Mouse (Mus musculus) frontal cortex, adult (tissue): ENCODE results near the gene B4galt2.

Experiments used
- ATAC-seq: cut with Nextera tagmentation; 2 replicates; pipeline ENCODE4 v1.9.2; 2017; ENCODE audit warnings: mild to moderate bottlenecking, moderate library complexity, mixed read lengths; ENCODE audit not compliant: low TSS enrichment

The B4galt2 gene

DNA sequence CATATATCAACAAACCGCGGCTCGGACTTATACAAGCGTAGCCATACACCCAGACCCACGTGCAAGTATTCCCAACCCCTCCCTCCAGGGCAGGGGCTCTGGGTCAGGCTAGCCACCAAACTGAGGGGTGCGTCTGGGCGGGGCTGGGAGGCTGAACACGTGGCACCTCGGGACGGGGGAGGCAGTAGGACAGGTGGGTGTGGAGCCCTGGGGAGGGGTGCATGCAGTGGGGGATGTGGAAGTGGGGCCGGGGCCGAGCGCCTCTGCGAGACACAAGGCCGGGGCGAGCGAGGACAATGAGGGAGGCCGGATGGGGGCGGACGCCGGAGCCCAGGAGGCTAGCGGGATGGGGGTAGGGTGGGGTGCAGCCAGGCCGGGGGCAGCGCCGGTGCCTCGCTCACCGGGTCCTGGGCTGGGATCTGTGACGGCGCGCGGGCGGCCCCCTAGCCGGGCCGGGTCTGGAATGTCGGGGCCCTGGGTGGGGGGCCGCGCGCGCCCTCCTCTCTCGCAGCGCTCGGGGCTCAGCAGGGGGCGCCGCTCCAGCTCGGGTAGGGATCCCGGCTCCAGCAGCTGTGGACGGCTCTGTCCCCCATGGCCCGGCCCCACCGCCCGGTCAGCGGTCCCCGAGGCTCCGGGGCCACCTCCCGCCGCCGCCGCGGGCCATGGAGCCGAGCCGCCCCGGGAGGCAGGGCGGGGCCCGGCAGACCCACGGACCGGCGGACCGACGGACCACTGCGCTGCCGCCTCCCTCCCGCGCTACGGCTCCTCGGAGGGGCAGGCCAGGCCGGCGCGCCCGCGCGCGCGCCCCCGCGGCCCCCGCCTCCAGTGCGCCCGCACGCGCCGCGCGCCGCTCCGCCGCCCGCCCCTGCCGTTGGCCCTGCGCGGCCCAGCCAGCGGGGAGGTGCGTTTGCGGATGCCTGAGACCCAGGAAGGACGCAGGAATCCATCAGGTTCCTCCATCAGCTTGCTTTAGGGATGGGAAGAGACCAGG, at the start of gene B4galt2:
Gene B4galt2, minus strand, starts transcription at position 787 of the 991 bp plus-strand sequence.
- ATAC-seq, result peak; percentile 8

DNA sequence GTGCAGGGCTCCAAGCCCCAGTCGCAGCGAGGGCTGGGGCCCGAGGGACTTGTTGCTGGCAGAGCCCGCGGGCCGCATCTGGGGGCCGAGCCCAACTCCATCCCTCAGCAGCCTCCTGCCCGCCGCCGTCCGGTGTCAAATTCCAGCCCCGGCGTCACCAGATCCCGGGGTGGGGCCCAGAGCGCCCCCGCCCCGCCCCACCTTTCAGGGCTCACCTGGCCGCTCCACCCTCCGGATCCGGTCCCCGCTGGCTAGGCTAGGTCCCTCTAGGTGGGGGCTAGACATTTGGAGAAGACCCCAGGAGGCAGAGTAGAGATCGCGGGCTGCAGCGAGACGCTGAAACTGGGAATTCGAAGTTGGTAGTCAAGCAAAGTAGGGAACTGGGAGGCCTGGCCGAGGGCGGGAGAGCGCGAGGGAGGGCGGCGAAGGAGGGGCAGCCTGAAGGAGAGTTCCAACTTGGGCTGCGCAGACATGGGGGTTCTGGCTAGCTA, 46.1 kb upstream of the B4galt2 start, which contains the start of gene Artn:
Gene Artn, minus strand, starts transcription at position 373 of the 491 bp plus-strand sequence.
- ATAC-seq, result no peak

DNA sequence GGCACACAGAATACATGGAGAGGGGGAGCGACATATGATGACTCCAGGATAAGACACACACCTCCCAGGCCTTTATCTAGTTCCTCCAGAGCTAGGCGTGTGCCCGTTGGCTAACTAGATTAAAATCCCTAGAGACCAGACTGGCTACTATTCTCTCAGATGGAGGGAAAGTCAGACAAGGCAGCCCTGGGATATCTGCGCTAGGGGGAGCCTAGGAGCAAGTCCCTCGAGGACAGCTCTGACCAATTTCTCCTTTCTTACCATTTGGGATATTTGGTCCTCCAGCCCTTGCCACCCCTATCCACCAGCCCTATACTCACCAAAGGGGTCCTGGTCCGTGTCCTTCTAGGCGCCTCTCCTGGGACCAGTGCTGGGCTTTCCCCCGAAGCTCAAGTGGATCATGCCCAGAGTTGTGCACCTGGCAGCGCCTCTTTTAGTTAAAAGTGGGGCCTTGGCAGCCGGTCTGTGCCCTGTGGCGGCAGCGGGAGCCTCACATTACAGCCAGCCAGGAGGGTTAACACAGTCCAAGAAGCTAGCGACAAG, 45.5 kb upstream of the B4galt2 start:
- ATAC-seq, result peak; percentile 69; the same call in 1 of the 2 replicates

DNA sequence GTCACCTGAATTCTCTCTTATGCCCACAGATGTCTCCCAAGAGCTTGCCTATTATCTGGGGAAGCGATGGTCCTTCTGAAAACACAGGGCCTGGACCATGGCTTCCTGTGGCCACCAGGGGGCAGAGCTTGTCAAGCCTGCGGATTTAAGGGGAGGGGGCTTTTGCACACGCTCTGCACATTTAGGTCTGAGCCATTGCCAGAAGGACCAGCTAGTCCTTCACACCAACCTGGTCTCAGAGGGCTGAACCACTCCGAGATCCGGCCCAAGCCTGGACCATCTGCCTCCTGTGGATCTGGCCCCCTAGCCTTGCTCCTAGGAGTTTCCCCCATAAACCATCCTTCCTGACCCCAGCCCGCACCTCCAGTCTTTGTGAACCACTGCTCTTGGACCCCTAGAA, 44.9 kb upstream of the B4galt2 start:
- 0 out of 2 replicates have a peak, but pooled peaks have one; percentile 47 for ATAC-seq

DNA sequence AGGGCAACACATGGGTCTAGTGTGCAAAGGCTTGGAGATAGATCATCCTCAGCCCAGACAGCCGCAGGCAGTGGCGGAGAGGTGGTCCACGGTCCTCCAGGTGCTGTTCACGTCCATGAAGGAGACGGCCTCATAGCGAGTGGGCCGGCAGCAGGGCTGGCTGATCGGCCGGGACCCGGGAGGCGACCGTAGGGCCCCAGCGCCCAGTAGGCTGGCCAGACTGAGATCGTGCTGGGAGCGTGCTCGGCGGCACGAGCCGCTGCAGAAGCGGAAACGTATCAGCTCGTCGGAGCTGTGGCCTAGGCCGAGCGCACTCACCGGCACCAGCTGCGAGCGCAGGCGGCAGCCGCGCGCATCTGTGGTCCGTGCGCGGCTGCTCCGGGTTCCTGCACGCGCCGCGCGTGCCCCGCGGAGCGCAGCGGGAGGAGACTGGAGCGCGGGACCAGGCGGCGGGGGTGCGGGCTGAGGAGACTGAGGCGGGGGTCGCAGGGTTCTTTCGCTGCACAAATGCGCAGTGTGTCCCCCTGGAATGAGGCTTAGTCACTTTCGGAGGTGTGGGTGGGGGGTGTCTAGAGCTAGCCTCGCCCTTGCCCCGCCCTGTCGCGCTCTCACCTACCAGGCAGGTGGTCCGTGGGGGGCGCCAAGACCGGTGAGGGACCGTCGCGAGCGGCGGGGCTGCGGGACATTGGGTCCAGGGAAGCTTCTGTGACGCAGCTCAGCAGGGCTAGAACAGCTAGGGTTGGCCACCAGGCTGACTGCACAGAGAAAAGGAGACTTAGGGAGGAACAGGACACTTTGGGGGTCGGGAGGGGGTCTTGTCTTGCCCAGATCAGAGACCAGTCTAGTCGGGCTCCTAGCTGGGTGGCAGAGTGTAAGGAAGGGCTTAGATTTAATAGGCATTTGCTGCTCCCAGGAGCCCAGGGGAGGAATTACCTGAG, 43.5 kb upstream of the B4galt2 start:
- ATAC-seq, result peak; percentile 68

DNA sequence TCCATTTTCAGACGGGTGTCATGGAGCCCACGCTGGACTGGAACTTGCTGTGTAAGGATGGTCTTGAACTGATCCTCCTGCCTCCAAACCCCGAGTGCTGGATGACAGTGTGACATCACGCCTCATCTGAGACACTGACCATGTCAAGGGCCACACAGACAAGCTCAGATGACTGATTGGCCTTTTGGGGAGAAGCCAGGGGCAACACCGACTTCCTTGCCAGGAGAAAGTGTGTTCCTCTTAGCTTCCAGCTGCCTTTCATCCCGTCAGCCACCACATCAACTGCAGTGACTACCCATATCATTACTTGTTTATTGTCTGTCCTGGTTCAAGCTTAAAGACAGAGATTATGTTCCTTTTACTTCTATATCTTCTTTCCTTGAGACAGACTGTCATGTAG, 41.6 kb upstream of the B4galt2 start:
- no peak for ATAC-seq

DNA sequence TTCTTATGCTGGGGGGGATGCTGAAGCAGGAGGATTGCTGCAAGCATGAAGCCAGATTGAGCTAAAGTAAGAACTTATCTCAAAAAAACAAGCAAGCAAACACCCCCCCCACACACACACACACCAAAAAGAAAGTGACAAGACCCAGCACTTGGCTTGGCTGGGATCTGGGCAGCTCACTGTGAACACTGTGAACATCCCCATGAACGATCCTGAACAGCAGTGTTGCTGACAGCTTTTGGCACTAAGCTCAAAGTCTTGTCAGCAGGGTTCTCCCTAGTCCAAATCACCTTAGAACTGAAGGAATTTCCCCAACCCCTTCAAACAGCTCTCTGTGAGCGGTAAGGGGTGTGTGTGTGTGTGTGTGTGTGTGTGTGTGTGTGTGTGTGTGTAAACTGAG, 40.2 kb upstream of the B4galt2 start:
- ATAC-seq, result no peak

DNA sequence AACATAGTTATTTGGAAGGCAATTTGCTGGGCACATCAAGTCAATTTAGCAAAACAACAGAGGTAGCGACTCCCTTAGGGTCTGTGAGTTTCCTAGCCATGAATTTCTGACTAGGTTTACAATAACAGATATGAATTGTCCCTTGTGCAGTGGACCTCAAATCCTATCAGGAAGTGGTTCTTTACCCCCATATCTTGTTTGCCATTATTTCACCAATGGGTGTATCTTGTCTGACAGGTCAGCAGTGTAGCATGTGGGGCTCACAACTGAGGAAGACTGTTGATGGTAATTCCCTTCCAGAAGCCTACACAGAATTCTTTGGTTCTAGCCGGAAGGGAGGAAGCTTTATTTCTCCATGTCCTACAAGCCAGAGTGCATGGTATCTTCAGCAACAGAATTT, 38.1 kb upstream of the B4galt2 start:
- ATAC-seq, result no peak

DNA sequence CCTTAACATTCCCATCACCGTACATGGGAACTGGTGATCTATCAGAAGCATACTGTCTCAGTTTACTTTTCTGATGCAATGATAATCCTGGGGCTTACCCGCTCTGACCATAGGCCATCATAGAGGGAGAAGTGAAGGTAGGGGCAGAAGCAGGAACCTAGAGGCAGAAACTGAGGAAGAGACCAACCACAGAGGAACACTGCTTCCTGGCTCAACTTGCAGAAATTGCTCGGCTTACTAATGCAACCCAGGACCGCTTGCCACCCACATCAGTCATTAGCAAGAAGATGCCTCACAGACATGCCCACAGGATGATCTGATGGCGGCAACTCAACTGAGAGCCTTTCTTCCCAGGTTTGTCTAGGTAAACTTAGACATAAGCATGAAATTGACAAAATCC, 35.5 kb upstream of the B4galt2 start:
- no peak for ATAC-seq

DNA sequence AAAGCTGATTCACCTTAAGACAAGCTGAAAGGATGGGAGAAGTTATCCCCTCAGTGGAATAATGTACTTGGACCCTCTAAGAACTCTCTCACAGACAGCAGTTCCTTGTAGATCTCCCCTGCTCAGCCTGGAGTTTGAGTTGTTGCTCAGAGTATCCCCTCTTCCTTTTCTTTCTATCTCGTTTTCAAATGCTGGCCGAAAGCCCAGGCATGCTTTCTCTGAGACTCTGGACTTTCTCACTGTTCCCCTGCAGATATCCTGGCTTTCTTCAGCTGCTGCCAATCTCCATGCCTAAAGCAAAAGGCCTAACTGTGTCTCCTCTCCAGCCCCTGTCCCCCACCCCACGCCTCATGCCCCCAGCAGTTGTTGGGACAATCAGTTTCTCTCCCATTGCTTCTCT, 35.0 kb upstream of the B4galt2 start:
- ATAC-seq, result no peak

DNA sequence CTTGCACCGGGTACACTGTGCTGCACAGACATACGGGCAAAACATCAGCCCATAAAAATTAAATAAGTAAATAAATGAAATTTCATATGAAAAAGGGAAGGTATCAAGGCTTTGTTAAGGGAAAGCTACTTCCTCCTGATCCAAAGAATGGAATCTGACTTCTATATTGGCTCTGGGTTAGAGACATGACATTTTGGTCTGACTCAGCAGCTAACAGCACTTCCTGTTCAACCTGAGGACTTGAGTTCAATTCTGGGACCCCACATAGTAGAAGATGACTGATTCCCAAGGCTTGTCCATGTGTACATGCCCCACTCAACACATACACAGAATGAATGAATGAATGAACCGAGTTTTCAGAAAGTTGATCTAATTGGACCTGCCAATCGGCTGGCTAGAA, 34.6 kb upstream of the B4galt2 start:
- no peak for ATAC-seq

DNA sequence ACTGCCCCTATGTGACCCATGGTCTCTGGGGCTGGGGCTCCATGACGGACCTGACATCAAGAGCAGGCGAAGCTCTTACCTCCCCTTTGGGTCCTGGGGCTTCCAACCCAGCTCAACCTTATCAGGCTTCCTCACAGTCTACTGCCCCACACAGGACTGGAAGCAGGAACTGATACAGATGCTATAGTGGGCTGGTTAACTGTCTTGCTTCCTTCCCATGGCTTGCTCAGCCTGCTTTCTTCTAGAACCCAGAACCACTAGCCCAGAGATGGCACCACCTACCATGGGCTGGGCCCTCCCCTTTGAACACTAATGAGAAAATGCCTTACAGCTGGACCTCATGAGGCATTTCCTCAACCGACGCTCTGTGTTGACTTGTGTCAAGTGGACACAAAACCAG, 34.1 kb upstream of the B4galt2 start:
- no peak for ATAC-seq

DNA sequence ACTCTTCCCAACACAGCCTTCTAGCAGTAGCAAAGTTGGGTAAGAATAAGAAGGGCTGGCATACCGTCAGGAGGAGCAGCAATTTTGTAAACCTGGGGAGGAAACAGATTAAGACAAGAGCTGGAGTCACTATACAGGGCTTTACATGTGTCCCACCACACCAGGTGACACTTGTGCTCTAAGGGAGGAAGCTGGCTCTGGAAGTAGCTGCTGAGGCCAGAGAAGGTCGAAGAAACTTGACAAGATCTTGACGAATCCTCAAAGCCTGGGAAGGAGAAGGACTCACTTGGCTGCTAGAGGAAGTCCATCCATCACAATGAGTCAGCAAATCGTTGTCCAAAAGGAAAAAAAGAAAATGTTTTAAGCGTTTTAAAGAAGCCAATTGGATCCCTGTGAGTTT, 33.1 kb upstream of the B4galt2 start:
- ATAC-seq, result no peak

DNA sequence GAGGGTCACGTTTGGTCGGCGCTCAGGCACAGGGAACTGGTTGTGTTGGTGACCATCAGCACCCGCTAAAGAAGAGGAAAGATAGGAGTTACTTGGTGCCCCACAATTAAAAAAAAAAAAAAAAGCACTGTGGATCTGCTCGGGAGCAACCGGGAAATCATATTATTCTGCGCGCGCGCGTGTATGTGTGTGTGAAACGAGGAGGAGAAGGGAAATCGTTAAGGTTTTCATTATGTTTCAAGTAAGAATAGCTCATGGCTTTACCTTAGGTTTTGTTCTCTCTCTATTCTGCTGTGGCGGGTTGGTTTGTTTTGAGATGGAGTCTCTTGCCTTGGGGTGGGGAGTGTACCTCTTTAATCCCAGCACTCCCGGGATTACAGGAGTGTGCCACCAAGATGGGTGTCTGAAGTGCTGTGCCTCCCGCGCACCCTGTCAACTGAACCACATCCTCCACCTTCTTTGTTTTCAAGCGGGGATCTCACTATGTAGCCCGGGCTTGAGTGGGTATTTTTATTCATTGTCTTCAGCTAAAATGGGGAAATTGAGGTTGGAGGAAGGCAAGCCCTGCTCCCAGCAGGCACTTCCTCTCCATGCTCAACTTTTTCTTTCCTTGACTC, 32.3 kb upstream of the B4galt2 start:
- peak; percentile 36; the same call in 1 of the 2 replicates for ATAC-seq

DNA sequence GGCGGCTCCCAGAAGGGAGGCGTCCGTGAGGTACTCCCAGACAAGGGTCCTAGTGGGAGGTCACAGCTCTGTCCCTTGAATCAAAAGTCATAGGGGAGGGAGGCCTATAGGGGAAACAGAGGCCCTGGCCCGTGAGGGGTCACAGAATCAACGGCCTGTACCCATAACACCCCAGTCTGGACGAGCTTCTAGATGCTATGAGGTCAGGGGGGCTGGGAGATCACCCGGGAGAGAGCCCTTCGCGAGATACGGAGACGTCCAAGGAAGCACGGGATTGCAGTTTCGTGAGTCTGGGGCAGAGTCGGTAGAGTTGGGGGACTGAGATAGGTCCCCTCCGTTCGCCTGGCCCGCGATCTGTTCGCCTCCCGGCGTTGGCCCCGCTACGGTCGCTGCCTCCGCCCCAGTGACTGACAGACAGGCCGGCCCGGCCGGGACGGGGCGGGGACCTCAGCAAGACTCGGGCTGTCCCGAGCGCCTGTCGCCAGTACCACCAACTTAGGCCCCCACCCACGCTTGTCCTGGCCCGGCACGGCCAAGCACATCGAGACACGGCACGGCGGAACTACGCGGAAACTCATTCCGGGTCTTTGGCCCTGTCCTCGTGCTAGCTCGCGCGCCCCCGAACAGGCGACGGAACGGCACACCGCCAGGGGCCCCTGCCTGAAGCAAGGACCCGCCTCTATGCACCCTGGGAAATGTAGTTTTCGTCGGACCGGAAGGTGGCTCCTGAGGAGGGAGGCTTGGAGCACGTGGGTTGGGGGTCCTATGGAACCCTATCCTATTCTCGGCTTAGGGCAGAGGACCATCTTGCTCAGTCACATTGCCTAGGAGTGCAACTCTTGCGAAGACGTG, 31.5 kb upstream of the B4galt2 start, which contains the start of gene Ipo13:
Gene Ipo13, minus strand, starts transcription at position 409 of the 852 bp plus-strand sequence.
- ATAC-seq, result peak; percentile 85

DNA sequence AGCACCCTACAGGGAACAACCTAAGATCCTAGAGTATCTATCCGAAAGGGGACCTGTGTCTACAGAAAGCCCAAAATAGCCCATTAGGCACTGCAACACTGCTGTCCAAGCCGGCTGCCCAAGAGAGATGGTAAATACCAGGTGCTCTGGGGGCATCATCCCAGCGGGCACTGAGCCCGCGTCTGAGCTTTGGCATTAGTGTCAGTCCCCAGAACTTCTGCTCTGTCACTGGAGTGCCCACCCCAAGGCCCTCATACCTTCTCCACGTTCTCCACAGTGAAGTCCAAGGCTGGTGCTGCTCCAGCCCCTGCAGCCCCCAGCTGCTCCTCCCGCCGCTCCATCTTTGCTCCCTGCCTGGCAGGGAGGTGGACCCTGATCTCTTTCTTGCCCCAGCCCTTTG, 30.7 kb upstream of the B4galt2 start:
- 0 out of 2 replicates have a peak, but pooled peaks have one; percentile 2 for ATAC-seq

DNA sequence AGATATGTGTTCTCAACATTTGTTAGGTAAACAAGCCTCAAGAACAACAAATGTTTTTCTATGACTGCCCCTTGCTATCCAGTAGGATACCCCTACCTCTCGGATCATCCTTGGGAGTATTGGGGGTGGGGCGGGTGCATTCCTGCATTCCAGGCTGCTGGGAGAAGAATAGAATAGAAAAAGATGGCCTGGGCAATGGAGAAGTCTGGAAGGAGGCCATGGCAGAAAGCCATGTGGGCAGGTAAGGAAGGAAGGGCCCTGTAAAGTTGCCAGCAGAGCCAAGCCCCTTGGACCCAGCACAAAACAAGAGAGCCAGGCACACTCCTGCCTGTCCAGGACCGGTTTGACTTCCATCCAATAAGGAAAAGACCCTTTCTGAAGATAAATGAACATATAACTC, 30.1 kb upstream of the B4galt2 start:
- no peak for ATAC-seq

DNA sequence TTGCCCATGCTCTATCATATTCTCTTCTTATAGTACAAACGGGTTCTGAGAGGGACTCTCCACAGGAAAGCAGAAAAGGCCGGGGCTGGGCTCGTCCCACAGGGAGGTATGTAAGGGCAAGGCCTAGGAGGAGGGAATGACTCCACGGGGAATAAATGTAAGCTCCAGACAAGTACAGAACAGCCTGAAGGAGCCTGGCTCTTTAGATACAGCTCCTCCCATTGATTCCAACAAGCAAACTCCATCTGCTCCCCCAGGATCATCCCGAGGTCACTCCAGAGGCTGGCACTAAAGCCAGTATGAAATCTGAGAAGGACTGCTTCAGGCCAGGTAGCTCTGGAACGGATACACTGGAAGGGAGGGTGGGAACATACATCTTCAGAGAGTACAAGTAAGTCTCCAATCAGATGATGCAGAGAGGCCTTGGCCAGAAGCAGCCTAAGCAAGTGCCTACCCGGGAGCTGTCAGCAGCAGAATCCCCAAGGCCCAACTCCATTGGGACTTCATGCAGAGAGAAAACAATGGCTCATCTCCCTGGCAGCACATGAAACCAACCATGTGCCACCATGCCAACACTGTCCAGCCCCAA, 29.5 kb upstream of the B4galt2 start:
- no peak for ATAC-seq

DNA sequence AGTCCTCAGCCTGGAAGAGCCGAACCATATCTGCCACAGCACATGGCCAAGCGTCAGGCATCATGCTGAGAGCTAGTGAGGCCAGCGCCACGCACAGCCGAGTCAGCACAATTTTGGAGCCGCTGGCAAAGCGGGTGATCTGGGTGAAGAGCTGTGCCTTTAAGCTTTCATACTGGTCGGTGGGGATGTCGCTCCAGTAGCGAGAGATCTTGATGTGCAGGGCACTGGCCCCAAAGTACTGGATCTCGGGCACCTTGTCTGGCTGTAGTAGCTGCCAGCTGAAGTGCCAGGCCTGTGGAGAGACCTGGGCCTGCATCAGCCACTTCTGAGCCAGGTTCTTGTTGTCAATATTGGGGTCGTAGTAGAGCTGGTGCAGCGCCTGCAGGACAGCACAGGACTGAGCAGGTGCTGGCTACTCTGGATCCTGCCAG, 28.9 kb upstream of the B4galt2 start:
- no peak for ATAC-seq
